Mouse (Mus musculus) intestine, embryonic 15.5 days (tissue): ENCODE measurements around the gene Copg2. TPM values are rescaled to one million over a fixed set of nuclear protein-coding genes. Genes with fewer than 3 reads are reported as not detected.

Experiments used
- ATAC-seq: fragments of 200-750 bp; cut with Nextera tagmentation; 2 replicates; pipeline ENCODE4 v1.8.0; 2017; ENCODE audit warnings: moderate TSS enrichment, moderate library complexity
- H3K27ac ChIP-seq: fragments of 300-500 bp; sonication (generic); 2 replicates; pipeline ENCODE4 v1.5.1; 2015; ENCODE audit warnings: mild to moderate bottlenecking, inconsistent platforms
- H3K27me3 ChIP-seq: fragments of 300-500 bp; sonication (generic); replicated peaks from 2 replicates; pipeline ENCODE4 v1.6.1; 2015; ENCODE audit warnings: inconsistent platforms
- H3K36me3 ChIP-seq: fragments of 300-500 bp; sonication (generic); 2 replicates; pipeline ENCODE4 v1.6.1; 2015; ENCODE audit warnings: inconsistent platforms
- H3K4me1 ChIP-seq: fragments of 300-500 bp; sonication (generic); replicated peaks from 2 replicates; pipeline ENCODE4 v1.6.1; 2015; ENCODE audit warnings: inconsistent platforms
- H3K4me2 ChIP-seq: fragments of 300-500 bp; sonication (generic); replicated peaks from 2 replicates; pipeline ENCODE4 v1.6.1; 2015; ENCODE audit warnings: mild to moderate bottlenecking, inconsistent platforms
- H3K4me3 ChIP-seq: fragments of 300-500 bp; sonication (generic); replicated peaks from 2 replicates; pipeline ENCODE4 v1.5.1; 2015; ENCODE audit warnings: inconsistent platforms
- H3K9ac ChIP-seq: fragments of 300-500 bp; sonication (generic); 2 replicates; pipeline ENCODE4 v1.6.1; 2015; ENCODE audit warnings: inconsistent platforms
- H3K9me3 ChIP-seq: fragments of 300-500 bp; sonication (generic); 2 replicates; pipeline ENCODE4 v1.6.1; 2016; ENCODE audit warnings: inconsistent platforms
- WGBS: fragments of 180-500 bp; shearing (Covaris S2); methylation state at CpG from one replicate; pipeline ENCODE4 v1.1.7; 2015; 5-methylcytosine and 5-hydroxymethylcytosine counted together
- polyA plus RNA-seq: library from polyadenylated mRNA; unstranded; fragments of >200 nt; fragmentation: Nextera tagmentation; extraction: Ambion mirVana; gene quantifications from 2 replicates; pipeline ENCODE4 v1.2.1, GENCODE M21; 2015

Gene Copg2
- polyA plus RNA-seq, 1 experiment from 2014 or later, result 16.9 TPM

DNA sequence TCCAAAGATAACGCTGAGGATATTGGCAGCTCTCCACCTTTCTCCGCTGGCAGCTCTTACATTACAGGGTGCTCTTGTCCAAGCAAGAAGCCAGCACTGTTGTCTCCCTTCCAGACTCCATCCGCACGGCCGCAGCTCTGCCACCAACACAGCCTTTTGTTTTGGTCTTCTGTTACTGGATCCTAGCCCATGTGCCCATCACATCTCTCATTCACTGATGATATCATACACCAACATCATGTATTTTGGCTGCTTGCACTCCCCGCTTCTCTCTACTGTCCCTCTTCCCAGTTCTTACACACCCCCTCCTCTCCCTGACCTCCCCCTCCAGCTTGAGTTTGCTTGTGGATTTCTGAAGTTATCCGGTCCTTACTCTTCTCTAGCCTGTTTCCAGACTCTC lies 179.8 kb downstream of the Copg2 start:
- no peak overlapping the region for H3K4me3 ChIP-seq
- no peak overlapping the region for H3K27ac ChIP-seq

GRCm38 (mm10) chr6:30714891-30715471 lies 181.6 kb downstream of the Copg2 start:
- Histone ChIP-seq H3K36me3 (no peaks in the 10 kb centered on the region), H3K27me3 (no peaks in the 10 kb centered on the region), H3K4me3 (no peak overlapping the region), H3K9me3 (no peaks in the 10 kb centered on the region), H3K4me2 (no peak overlapping the region), H3K4me1 (peaks cover 5% of the 10 kb centered on the region; the same call in 1 of the 2 replicates), H3K27ac (no peak overlapping the region), H3K9ac (no peak overlapping the region)
- ATAC-seq, result no peak
- 56% methylated on average over 5 of the region's 5 CpGs for WGBS

More for the DNA sequence above, 179.8 kb downstream of the Copg2 start:
- Histone ChIP-seq H3K36me3 (no peaks in the 10 kb centered on the region), H3K27me3 (no peaks in the 10 kb centered on the region), H3K4me2 (no peak overlapping the region), H3K9me3 (no peaks in the 10 kb centered on the region), H3K4me1 (peaks cover 5% of the 10 kb centered on the region; the same call in 1 of the 2 replicates), H3K9ac (no peak overlapping the region)
- ATAC-seq, result no peak
- WGBS, result 83% methylated on average over 7 of the region's 7 CpGs

GRCm38 (mm10) chr6:30713896-30714295 lies 182.7 kb downstream of the Copg2 start:
- peaks cover 5% of the 10 kb centered on the region; the same call in 1 of the 2 replicates for H3K4me1 ChIP-seq
- no peak overlapping the region for H3K4me2 ChIP-seq
- WGBS, result 83% methylated on average over 11 of the region's 11 CpGs
- H3K4me3 ChIP-seq, result no peak overlapping the region
- H3K27me3 ChIP-seq, result no peaks in the 10 kb centered on the region
- no peak overlapping the region for H3K9ac ChIP-seq
- ATAC-seq, result no peak
- H3K36me3 ChIP-seq, result no peaks in the 10 kb centered on the region
- H3K27ac ChIP-seq, result no peak overlapping the region
- no peaks in the 10 kb centered on the region for H3K9me3 ChIP-seq

GRCm38 (mm10) chr6:30713455-30713854 lies 183.1 kb downstream of the Copg2 start:
- H3K9ac ChIP-seq, result no peak overlapping the region
- H3K36me3 ChIP-seq, result no peaks in the 10 kb centered on the region
- ATAC-seq, result no peak
- H3K4me2 ChIP-seq, result no peak overlapping the region
- WGBS, result 83% methylated on average over 6 of the region's 6 CpGs
- no peaks in the 10 kb centered on the region for H3K9me3 ChIP-seq
- H3K4me3 ChIP-seq, result no peak overlapping the region
- no peak overlapping the region for H3K27ac ChIP-seq
- no peaks in the 10 kb centered on the region for H3K27me3 ChIP-seq
- peaks cover 5% of the 10 kb centered on the region; the same call in 1 of the 2 replicates for H3K4me1 ChIP-seq

DNA sequence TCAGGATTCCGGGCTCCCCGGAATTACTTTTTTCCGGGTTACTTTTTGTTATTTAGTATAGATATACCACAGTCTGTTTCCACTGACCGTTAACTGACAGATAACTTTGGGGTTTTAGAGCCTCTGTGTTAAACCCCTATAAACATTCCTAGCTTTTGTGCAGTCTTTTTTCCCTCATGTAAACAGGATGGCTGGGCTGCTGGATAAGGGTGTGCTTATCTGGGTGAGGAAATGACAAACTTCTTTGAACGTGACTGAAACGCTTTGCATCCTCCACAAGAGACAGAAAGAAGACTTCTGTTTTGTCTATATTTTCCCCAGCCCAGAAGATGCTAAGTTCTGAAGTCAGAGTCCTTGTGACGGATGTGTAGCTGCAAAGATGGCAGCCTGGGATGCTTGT lies 184.1 kb downstream of the Copg2 start:
- Histone ChIP-seq H3K4me1 (peaks cover 5% of the 10 kb centered on the region; the same call in 1 of the 2 replicates), H3K4me3 (no peak overlapping the region), H3K27ac (no peak overlapping the region), H3K9ac (no peak overlapping the region), H3K27me3 (no peaks in the 10 kb centered on the region), H3K36me3 (no peaks in the 10 kb centered on the region), H3K4me2 (no peak overlapping the region), H3K9me3 (no peaks in the 10 kb centered on the region)
- 44% methylated on average over 7 of the region's 7 CpGs for WGBS
- no peak for ATAC-seq

GRCm38 (mm10) chr6:30711365-30711763 lies 185.2 kb downstream of the Copg2 start:
- H3K4me1 ChIP-seq, result peaks cover 5% of the 10 kb centered on the region; the same call in 1 of the 2 replicates
- no peak overlapping the region for H3K4me2 ChIP-seq
- H3K27ac ChIP-seq, result no peak overlapping the region
- no peaks in the 10 kb centered on the region for H3K36me3 ChIP-seq
- H3K9me3 ChIP-seq, result no peaks in the 10 kb centered on the region
- H3K4me3 ChIP-seq, result no peak overlapping the region
- H3K27me3 ChIP-seq, result no peaks in the 10 kb centered on the region
- WGBS, result 61% methylated on average over 10 of the region's 10 CpGs
- no peak overlapping the region for H3K9ac ChIP-seq
- no peak for ATAC-seq

- H3K9me3 ChIP-seq, result no peaks in the 10 kb centered on the region
- H3K9ac ChIP-seq, result no peak overlapping the region
- no peak overlapping the region for H3K4me2 ChIP-seq
- H3K4me3 ChIP-seq, result no peak overlapping the region
- 52% methylated on average over 25 of the region's 25 CpGs for WGBS
- H3K36me3 ChIP-seq, result no peaks in the 10 kb centered on the region
- H3K4me1 ChIP-seq, result peaks cover 5% of the 10 kb centered on the region; the same call in 1 of the 2 replicates
- H3K27me3 ChIP-seq, result no peaks in the 10 kb centered on the region
- no peak for ATAC-seq
- no peak overlapping the region for H3K27ac ChIP-seq
These were observed 185.9 kb downstream of the Copg2 start for GRCm38 (mm10) chr6:30710371-30711364.

DNA sequence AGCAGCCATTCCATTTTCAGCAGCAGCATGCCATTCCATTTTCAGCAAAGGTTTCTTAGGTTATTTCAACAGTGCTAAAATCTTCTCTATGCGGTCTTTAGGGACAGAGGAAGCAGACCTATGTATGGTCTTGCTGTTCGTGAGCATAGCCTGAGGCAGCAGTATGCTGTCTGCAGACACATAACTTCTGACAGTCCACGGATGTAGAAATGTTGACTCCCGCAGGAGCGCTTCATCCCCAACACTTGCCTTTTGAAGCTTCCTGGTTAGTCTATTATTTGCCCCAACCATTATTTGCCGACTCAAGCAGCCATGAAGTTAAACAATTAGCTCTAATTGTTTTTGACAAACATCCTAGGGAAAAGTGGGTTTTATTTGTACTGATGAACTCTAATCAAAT lies 187.5 kb downstream of the Copg2 start:
- ATAC-seq, result no peak
- Histone ChIP-seq H3K4me3 (no peak overlapping the region), H3K4me1 (peaks cover 5% of the 10 kb centered on the region), H3K27me3 (no peaks in the 10 kb centered on the region), H3K36me3 (no peaks in the 10 kb centered on the region), H3K9me3 (no peaks in the 10 kb centered on the region), H3K4me2 (no peak overlapping the region), H3K27ac (no peak overlapping the region), H3K9ac (no peak overlapping the region)
- WGBS, result 46% methylated on average over 6 of the region's 6 CpGs

- no peaks in the 10 kb centered on the region for H3K27me3 ChIP-seq
- peak; percentile 53; the same call in 1 of the 2 replicates for ATAC-seq
- no peak overlapping the region for H3K4me2 ChIP-seq
- H3K36me3 ChIP-seq, result no peaks in the 10 kb centered on the region
- no peak overlapping the region for H3K4me3 ChIP-seq
- 0 out of 2 replicates have a peak overlapping the region, but pooled peaks have one; percentile 4 for H3K27ac ChIP-seq
- H3K9ac ChIP-seq, result no peak overlapping the region
- H3K9me3 ChIP-seq, result no peaks in the 10 kb centered on the region
- 58% methylated on average over 9 of the region's 9 CpGs for WGBS
- peaks cover 7% of the 10 kb centered on the region; the same call in 1 of the 2 replicates for H3K4me1 ChIP-seq
These were observed 192.5 kb downstream of the Copg2 start for GRCm38 (mm10) chr6:30703977-30704602.

DNA sequence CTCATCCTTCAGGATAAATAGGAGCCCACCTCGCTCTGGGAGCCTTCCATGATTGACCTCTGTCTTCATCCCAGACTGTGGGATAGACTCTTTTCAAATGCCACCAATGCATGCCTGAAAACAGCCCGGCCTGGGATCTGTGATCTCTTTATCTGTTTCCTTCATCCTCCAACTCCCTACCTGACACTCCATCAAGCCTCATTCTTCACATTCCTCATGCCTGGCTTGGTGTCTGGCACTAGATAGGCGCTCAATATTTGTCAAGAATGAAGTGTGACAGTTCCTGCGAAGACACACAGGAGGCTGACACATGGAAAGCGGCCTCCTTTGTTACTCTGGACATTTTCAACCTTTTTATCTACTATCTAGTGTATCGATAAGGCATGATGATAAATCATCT lies 193.1 kb downstream of the Copg2 start:
- peaks cover 7% of the 10 kb centered on the region; the same call in 1 of the 2 replicates for H3K4me1 ChIP-seq
- H3K4me2 ChIP-seq, result no peak overlapping the region
- no peak for ATAC-seq
- no peaks in the 10 kb centered on the region for H3K9me3 ChIP-seq
- no peaks in the 10 kb centered on the region for H3K27me3 ChIP-seq
- no peak overlapping the region for H3K9ac ChIP-seq
- no peak overlapping the region for H3K4me3 ChIP-seq
- 65% methylated on average over 6 of the region's 6 CpGs for WGBS
- 0 out of 2 replicates have a peak overlapping the region, but pooled peaks have one; percentile 4 for H3K27ac ChIP-seq
- H3K36me3 ChIP-seq, result no peaks in the 10 kb centered on the region

GRCm38 (mm10) chr6:30702881-30703280 lies 193.7 kb downstream of the Copg2 start:
- H3K9me3 ChIP-seq, result no peaks in the 10 kb centered on the region
- H3K4me3 ChIP-seq, result no peak overlapping the region
- no peak for ATAC-seq
- no peaks in the 10 kb centered on the region for H3K36me3 ChIP-seq
- no peak overlapping the region for H3K9ac ChIP-seq
- H3K27ac ChIP-seq, result no peak overlapping the region
- 82% methylated on average over 6 of the region's 6 CpGs for WGBS
- H3K27me3 ChIP-seq, result no peaks in the 10 kb centered on the region
- peaks cover 7% of the 10 kb centered on the region; the same call in 1 of the 2 replicates for H3K4me1 ChIP-seq
- no peak overlapping the region for H3K4me2 ChIP-seq

DNA sequence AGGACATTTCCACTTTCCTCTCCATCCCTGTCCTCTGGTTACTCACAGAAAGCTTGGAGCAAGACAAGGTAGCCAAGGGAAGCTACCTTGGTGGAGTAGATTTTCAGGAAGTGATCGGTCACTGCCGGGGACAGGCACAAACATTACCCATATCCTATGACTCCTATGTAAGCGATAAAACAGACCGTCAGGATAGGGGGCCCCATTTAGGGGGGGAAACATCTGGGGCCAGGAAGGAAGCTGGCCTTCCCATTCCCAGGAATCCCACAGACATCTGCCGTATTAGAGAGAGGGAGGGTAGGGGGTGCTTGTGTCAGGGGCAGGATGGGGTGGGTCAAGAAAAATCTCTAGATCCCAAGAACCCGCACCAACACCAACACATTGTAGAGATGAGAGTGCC lies 196.4 kb downstream of the Copg2 start:
- H3K4me2 ChIP-seq, result no peak overlapping the region
- 0 out of 2 replicates have a peak, but pooled peaks have one; percentile 32 for ATAC-seq

More for the DNA sequence above, 196.4 kb downstream of the Copg2 start:
- peaks cover 7% of the 10 kb centered on the region; the same call in 1 of the 2 replicates for H3K4me1 ChIP-seq
- no peaks in the 10 kb centered on the region for H3K36me3 ChIP-seq
- H3K27me3 ChIP-seq, result no peaks in the 10 kb centered on the region
- H3K27ac ChIP-seq, result peak overlapping the region; percentile 0; the same call in 1 of the 2 replicates
- no peak overlapping the region for H3K9ac ChIP-seq
- 36% methylated on average over 6 of the region's 6 CpGs for WGBS
- H3K4me3 ChIP-seq, result no peak overlapping the region
- no peaks in the 10 kb centered on the region for H3K9me3 ChIP-seq
